Mouse (Mus musculus) megakaryocyte, embryonic 14.5 days (primary cell): Measurements from ENCODE around the gene Zfp799.

Source experiments
- FLI1 ChIP-seq: IDR thresholded peaks from 2 replicates; pipeline ENCODE4 v1.6.1; 2012; ENCODE audit warnings: low read length, inconsistent platforms, mixed read lengths
- GATA1 ChIP-seq: IDR thresholded peaks from 3 replicates; pipeline ENCODE4 v1.6.1; 2012; ENCODE audit warnings: mixed read lengths, low read length, inconsistent platforms, borderline replicate concordance

DNA sequence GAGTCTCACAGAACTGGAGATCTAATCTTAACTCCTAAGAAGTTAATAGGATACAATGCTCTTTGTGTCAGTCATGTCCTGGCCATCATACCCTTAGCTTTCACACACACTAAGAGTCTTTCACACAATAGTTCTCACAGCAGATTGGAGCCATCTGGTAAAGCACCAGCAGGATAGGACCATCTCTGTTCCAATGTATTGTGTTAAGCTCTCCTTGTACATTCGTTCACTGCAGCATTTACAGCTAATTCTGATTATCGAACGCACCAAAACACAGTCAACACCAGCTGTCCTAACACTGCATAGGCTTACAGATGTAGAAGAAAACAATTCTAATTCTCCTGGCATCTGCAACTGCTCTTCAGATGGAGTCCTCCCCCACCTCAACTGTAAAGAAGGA, 52.5 kb downstream of the Zfp799 start:
- TF ChIP-seq GATA1 (no peak), FLI1 (no peak)
